13 mouse cellular contexts compared by ENCODE assay signal in genomic region chr6:121326486-121327069, GRCm38 (mm10). TPM values are rescaled to one million over a fixed set of nuclear protein-coding genes. Genes with fewer than 3 reads are reported as not detected.
DNase-seq lines count a peak whose midpoint lies in the region; ATAC-seq and TF ChIP-seq lines count a peak whose summit lies in the region.
"Had no signal": no experiment of that assay in that cellular context is flagged by ENCODE, and none has a peak within 500 bp of the region (broad histone marks: within the 10 kb centered on the region; RNA-seq: fewer than 3 reads in every experiment).

No protein-coding gene starts in this region.

- no peak for ATAC-seq in kidney, postnatal 0 days (replicated peaks; ENCODE audit: low FRiP score, low read depth)
- peak; percentile 20; the same call in 1 of the 2 replicates for ATAC-seq in common myeloid progenitor, adult 5-6 weeks (replicated peaks; ENCODE audit: low read depth, poor library complexity, severe bottlenecking)
- ATAC-seq in heart, postnatal 0 days (ENCODE audit: insufficient read depth, low read depth) = peak; percentile 40
- ATAC-seq in liver, embryonic 11.5 days (replicated peaks; ENCODE audit: low FRiP score) = no peak

- 30% methylated on average over 10 of the region's 10 CpGs for WGBS in kidney, postnatal 0 days
- 38% methylated on average over 10 of the region's 10 CpGs for WGBS in heart, postnatal 0 days
- 56% methylated on average over 10 of the region's 10 CpGs for WGBS in liver, embryonic 11.5 days

- no peak for TF ChIP-seq CTCF in kidney, postnatal 0 days (IDR thresholded peaks at IDR 0.05; ENCODE audit: low read depth)
- no peak for TF ChIP-seq CTCF in heart, postnatal 0 days (IDR thresholded peaks at IDR 0.05; ENCODE audit: low read depth)

- no peak overlapping the region for H3K4me3 ChIP-seq in kidney, postnatal 0 days (replicated peaks; ENCODE audit: low read depth, low read length)
- no peak overlapping the region for H3K4me3 ChIP-seq in heart, postnatal 0 days (ENCODE audit: low read depth, low read length)
- no peak overlapping the region for H3K4me3 ChIP-seq in liver, embryonic 11.5 days (ENCODE audit: low read depth, low read length)
- H3K4me3 ChIP-seq: forebrain, embryonic 12.5 days; limb, embryonic 15.5 days; neural tube, embryonic 13.5 days had no signal

- TF ChIP-seq EP300 in heart, postnatal 0 days (IDR thresholded peaks at IDR 0.05; ENCODE audit: low read depth) = no peak

- no peaks in the 10 kb centered on the region for H3K36me3 ChIP-seq in kidney, postnatal 0 days (ENCODE audit: insufficient read depth, low read length)
- H3K36me3 ChIP-seq in heart, postnatal 0 days (replicated peaks; ENCODE audit: control insufficient read depth, insufficient read depth, low read length) = no peaks in the 10 kb centered on the region
- no peaks in the 10 kb centered on the region for H3K36me3 ChIP-seq in liver, embryonic 11.5 days (ENCODE audit: control insufficient read depth, insufficient read depth, low read length)
- H3K36me3 ChIP-seq: forebrain, embryonic 12.5 days; limb, embryonic 15.5 days; neural tube, embryonic 13.5 days had no signal

- H3K4me2 ChIP-seq in kidney, postnatal 0 days (ENCODE audit: low read length) = no peak overlapping the region
- H3K4me2 ChIP-seq in heart, postnatal 0 days (ENCODE audit: low read depth, low read length) = no peak overlapping the region
- no peak overlapping the region for H3K4me2 ChIP-seq in liver, embryonic 11.5 days
- H3K4me2 ChIP-seq: forebrain, embryonic 12.5 days; limb, embryonic 15.5 days; neural tube, embryonic 13.5 days had no signal

- H3K27ac ChIP-seq in kidney, postnatal 0 days = no peak overlapping the region
- no peak overlapping the region for H3K27ac ChIP-seq in heart, postnatal 0 days (ENCODE audit: low read depth)
- no peak overlapping the region for H3K27ac ChIP-seq in liver, embryonic 11.5 days (ENCODE audit: low read depth, low read length)
- H3K27ac ChIP-seq: forebrain, embryonic 12.5 days; limb, embryonic 15.5 days; neural tube, embryonic 13.5 days had no signal

- peak; percentile 47 to 58 for DNase-seq in cerebellum, postnatal 14 days
- no peak for DNase-seq in cerebellum, adult 9-11 months
- peak; percentile 34 for DNase-seq in kidney, postnatal 0 days (ENCODE audit: low spot score)
- DNase-seq in kidney, adult 18-20 months = no peak
- DNase-seq in heart, postnatal 0 days (ENCODE audit: low spot score) = no peak
- DNase-seq in liver, embryonic 11.5 days (ENCODE audit: low spot score) = no peak
- no peak for DNase-seq in MN1 (ENCODE audit: low spot score)
- DNase-seq: B cell, adult 2 months had no signal

- H3K27me3 ChIP-seq in kidney, postnatal 0 days (ENCODE audit: insufficient read depth, low read length) = no peaks in the 10 kb centered on the region
- no peaks in the 10 kb centered on the region for H3K27me3 ChIP-seq in heart, postnatal 0 days (ENCODE audit: control insufficient read depth, insufficient read depth, low read length)
- H3K27me3 ChIP-seq in liver, embryonic 11.5 days (replicated peaks; ENCODE audit: control insufficient read depth, insufficient read depth, low read length) = no peaks in the 10 kb centered on the region
- H3K27me3 ChIP-seq: forebrain, embryonic 12.5 days; limb, embryonic 15.5 days; neural tube, embryonic 13.5 days had no signal

- H3K9me3 ChIP-seq in kidney, postnatal 0 days (replicated peaks; ENCODE audit: low read length) = no peaks in the 10 kb centered on the region
- H3K9me3 ChIP-seq in heart, postnatal 0 days (replicated peaks; ENCODE audit: control insufficient read depth, low read length) = no peaks in the 10 kb centered on the region
- H3K9me3 ChIP-seq in liver, embryonic 11.5 days (ENCODE audit: control insufficient read depth, low read length) = no peaks in the 10 kb centered on the region
- H3K9me3 ChIP-seq: forebrain, embryonic 12.5 days; limb, embryonic 15.5 days; neural tube, embryonic 13.5 days had no signal

- H3K4me1 ChIP-seq in kidney, postnatal 0 days (replicated peaks; ENCODE audit: insufficient read depth, low read length) = 0 out of 2 replicates have a peak, but pooled peaks cover 7% of the 10 kb centered on the region
- peaks cover 12% of the 10 kb centered on the region for H3K4me1 ChIP-seq in heart, postnatal 0 days (ENCODE audit: control insufficient read depth, insufficient read depth)
- H3K4me1 ChIP-seq in liver, embryonic 11.5 days (replicated peaks; ENCODE audit: control insufficient read depth, insufficient read depth, low read length) = no peaks in the 10 kb centered on the region

- H3K9ac ChIP-seq in kidney, postnatal 0 days (ENCODE audit: low read depth, low read length) = no peak overlapping the region
- H3K9ac ChIP-seq in heart, postnatal 0 days (replicated peaks; ENCODE audit: low read depth, low read length) = 0 out of 2 replicates have a peak overlapping the region, but pooled peaks have one; percentile 9
- H3K9ac ChIP-seq in liver, embryonic 11.5 days (ENCODE audit: low read depth, low read length) = no peak overlapping the region
- H3K9ac ChIP-seq: forebrain, embryonic 12.5 days; limb, embryonic 15.5 days; neural tube, embryonic 13.5 days had no signal

RNA-seq across cellular contexts. Expression of gene Slc6a12, which starts 16.3 kb away (rescaled TPM):
- polyA plus RNA-seq in kidney, postnatal 0 days (2015; fragmentation: Nextera tagmentation; extraction: Ambion mirVana) = 4.1 and 5.5 TPM in 2 replicates
- 0.10 TPM in 1 of 2 replicates, not detected in the other for total RNA-seq in common myeloid progenitor, adult 5-6 weeks (2017)
- total RNA-seq in heart, postnatal 0 days (2014; rRNA removed; ENCODE audit: low replicate concordance) = not detected in 2 replicates
- polyA plus RNA-seq in heart, postnatal 0 days (2015; fragmentation: Nextera tagmentation; extraction: Ambion mirVana) = 0.22 TPM in 1 of 2 replicates, not detected in the other
- 1.1 and 1.4 TPM in 2 replicates for polyA plus RNA-seq in liver, embryonic 11.5 days (2014; fragmentation: Nextera tagmentation; extraction: Ambion mirVana)
- polyA plus RNA-seq: embryonic facial prominence, embryonic 11.5 days had no signal

RNA-seq across cellular contexts. Expression of gene Slc6a13, which starts 26.6 kb away (rescaled TPM):
- 43.8 and 47.6 TPM in 2 replicates for polyA plus RNA-seq in kidney, postnatal 0 days (2015; fragmentation: Nextera tagmentation; extraction: Ambion mirVana)
- 3.0 and 3.2 TPM in 2 replicates for total RNA-seq in common myeloid progenitor, adult 5-6 weeks (2017)
- 3.8 and 7.3 TPM in 2 replicates for total RNA-seq in heart, postnatal 0 days (2014; rRNA removed; ENCODE audit: low replicate concordance)
- polyA plus RNA-seq in heart, postnatal 0 days (2015; fragmentation: Nextera tagmentation; extraction: Ambion mirVana) = 7.8 TPM in 2 replicates
- 17.6 and 18.7 TPM in 2 replicates for polyA plus RNA-seq in liver, embryonic 11.5 days (2014; fragmentation: Nextera tagmentation; extraction: Ambion mirVana)

Comparison
In these comparisons a context has a peak if more than half of its experiments do, and no peak if none do; other contexts are left out.
1. DNase-seq: peak in cerebellum, postnatal 14 days (2 of 2) and kidney, postnatal 0 days (single experiment); none in cerebellum, adult 9-11 months (single experiment), kidney, adult 18-20 months (single experiment), heart, postnatal 0 days (single experiment), liver, embryonic 11.5 days (single experiment) and MN1 (single experiment).
2. ATAC-seq: peak in common myeloid progenitor, adult 5-6 weeks (single experiment) and heart, postnatal 0 days (single experiment); none in kidney, postnatal 0 days (single experiment) and liver, embryonic 11.5 days (single experiment).